Mouse (Mus musculus) gastrocnemius, adult 2 months (tissue): ENCODE measurements around the gene Ssxb8. TPM values are rescaled to one million over a fixed set of nuclear protein-coding genes. Genes with fewer than 3 reads are reported as not detected.
A peak's percentile ranks its signal among the peaks of the same experiment; 100 is the strongest.
"Not testable (repeated sequence)": the region's sequence is repeated elsewhere in the genome, so short reads cannot be mapped to it uniquely, and the experiment has no call there.

Experiments
- DNase-seq: peaks from one replicate; pipeline ENCODE4 v3.0.0; 2022
- H3K27ac ChIP-seq: fragments of 200-600 bp; 2 replicates; pipeline ENCODE4 v1.8.1; 2022; ENCODE audit warnings: mild to moderate bottlenecking
- H3K4me3 ChIP-seq: fragments of 200-600 bp; 2 replicates; pipeline ENCODE4 v1.8.1; 2022; ENCODE audit warnings: mild to moderate bottlenecking, moderate library complexity
- CTCF ChIP-seq: fragments of 200-600 bp; IDR thresholded peaks from 2 replicates; pipeline ENCODE4 v1.8.1; 2022; ENCODE audit warnings: antibody characterized with exemption, mild to moderate bottlenecking, moderate library complexity
- intact Hi-C: fragments of 180-260 bp; cut with DNase I; formaldehyde crosslinking; loops from one replicate; pipeline ENCODE4 v1.15.1; 2025
- long read RNA-seq, 2 experiments: library from polyadenylated mRNA; stranded (forward); transcript quantifications; one replicate each; pipeline ENCODE4 v2.0.0; 2021
- total RNA-seq, 2 experiments: library from RNA; stranded (reverse); gene quantifications; 2 replicates each; pipeline ENCODE4 v1.2.3; 2021

Ssxb8 gene
- not detected for total RNA-seq
- long read RNA-seq, experiment 1: 0 reads
- long read RNA-seq, experiment 2: 0 reads

GRCm38 (mm10) chrX:8690744-8691143 is at the start of gene Ssxb8:
Gene Ssxb8 (minus strand): TSS chrX:8690844.
- intact Hi-C loops, DNase-seq, H3K4me3 ChIP-seq, H3K27ac ChIP-seq: not testable (repeated sequence)

- intact Hi-C loops: loop anchor here (5.0 kb wide), 1 partner anchor 121 kb away; no protein-coding TSS in a partner anchor
- no peak for DNase-seq
- TF ChIP-seq CTCF: peak; percentile 32
- Histone ChIP-seq H3K27ac (no peak overlapping the region), H3K4me3 (no peak overlapping the region)
These were observed 42.3 kb upstream of the Ssxb8 start for GRCm38 (mm10) chrX:8732907-8733306.

- no peak for DNase-seq
- no peak for TF ChIP-seq CTCF
- no peak overlapping the region for H3K27ac ChIP-seq
- H3K4me3 ChIP-seq: no peak overlapping the region
- intact Hi-C loops: no loop called here
These were observed 27.6 kb downstream of the Ssxb8 start for GRCm38 (mm10) chrX:8663085-8663484.

Other genes with a start within 250 kb of the Ssxb8 start
- gene Ssxb2, start 229.1 kb downstream of the Ssxb8 start, total RNA-seq: not detected
- gene Gm14459, start 165.9 kb downstream of the Ssxb8 start, total RNA-seq: not detected
- gene Ssxb6, start 142.6 kb downstream of the Ssxb8 start, total RNA-seq: not detected
- not detected for gene Ssxb3, start 99.0 kb downstream of the Ssxb8 start, total RNA-seq
- gene Ssx9, start 57.6 kb upstream of the Ssxb8 start, total RNA-seq: not detected
- gene Ssxb5, start 112.8 kb upstream of the Ssxb8 start, total RNA-seq: not detected
- gene Gm6592, start 153.2 kb upstream of the Ssxb8 start, total RNA-seq: not detected
- not detected for gene Gm5751, start 183.4 kb upstream of the Ssxb8 start, total RNA-seq
- under 1 TPM; 0.15 to 0.47 TPM for gene B630019K06Rik, start 201.5 kb upstream of the Ssxb8 start, total RNA-seq